Comparison of ENCODE assay signal across 12 mouse cellular contexts in genomic region chr9:118699716-118700115, GRCm38 (mm10).
DNase-seq lines count a peak whose midpoint lies in the region; ATAC-seq and TF ChIP-seq lines count a peak whose summit lies in the region.
"Had no signal": no experiment of that assay in that cellular context is flagged by ENCODE, and none has a peak within 500 bp of the region (broad histone marks: within the 10 kb centered on the region; RNA-seq: fewer than 3 reads in every experiment).

No protein-coding gene starts in this region.

- H3K36me3 ChIP-seq in kidney, postnatal 0 days (ENCODE audit: insufficient read depth, low read length) = 0 out of 2 replicates have a peak, but pooled peaks cover 3% of the 10 kb centered on the region
- H3K36me3 ChIP-seq in kidney, embryonic 14.5 days (ENCODE audit: control insufficient read depth, insufficient read depth, low read length) = peaks cover 26% of the 10 kb centered on the region
- 0 out of 2 replicates have a peak, but pooled peaks cover 11% of the 10 kb centered on the region for H3K36me3 ChIP-seq in limb, embryonic 14.5 days (ENCODE audit: control insufficient read depth, insufficient read depth, low read length)
- H3K36me3 ChIP-seq: liver, embryonic 13.5 days; midbrain, embryonic 12.5 days had no signal

- no peak for ATAC-seq in kidney, postnatal 0 days (replicated peaks; ENCODE audit: low FRiP score, low read depth)
- no peak for ATAC-seq in kidney, embryonic 14.5 days (ENCODE audit: low FRiP score, low TSS enrichment)
- 0 out of 2 replicates have a peak, but pooled peaks have one; percentile 31 for ATAC-seq in limb, embryonic 14.5 days (ENCODE audit: low FRiP score, low read depth)

- no peak overlapping the region for H3K4me2 ChIP-seq in kidney, postnatal 0 days (ENCODE audit: low read length)
- no peak overlapping the region for H3K4me2 ChIP-seq in kidney, embryonic 14.5 days (replicated peaks; ENCODE audit: low read depth, low read length)
- no peak overlapping the region for H3K4me2 ChIP-seq in limb, embryonic 14.5 days (replicated peaks; ENCODE audit: low read depth, low read length, severe bottlenecking)
- H3K4me2 ChIP-seq: liver, embryonic 13.5 days; midbrain, embryonic 12.5 days had no signal

- 0 out of 2 replicates have a peak overlapping the region, but pooled peaks have one; percentile 25 for H3K27ac ChIP-seq in kidney, postnatal 0 days
- no peak overlapping the region for H3K27ac ChIP-seq in kidney, embryonic 14.5 days (ENCODE audit: low read depth, low read length)
- H3K27ac ChIP-seq in limb, embryonic 14.5 days (replicated peaks; ENCODE audit: low read depth, low read length) = no peak overlapping the region
- H3K27ac ChIP-seq: liver, embryonic 13.5 days; midbrain, embryonic 12.5 days had no signal

- no peaks in the 10 kb centered on the region for H3K9me3 ChIP-seq in kidney, postnatal 0 days (replicated peaks; ENCODE audit: low read length)
- no peaks in the 10 kb centered on the region for H3K9me3 ChIP-seq in kidney, embryonic 14.5 days (ENCODE audit: control insufficient read depth, low read length)
- no peaks in the 10 kb centered on the region for H3K9me3 ChIP-seq in limb, embryonic 14.5 days (ENCODE audit: control insufficient read depth, low read length)
- H3K9me3 ChIP-seq: liver, embryonic 13.5 days; midbrain, embryonic 12.5 days had no signal

- 80% methylated on average over 4 of the region's 4 CpGs for WGBS in kidney, postnatal 0 days
- 92% methylated on average over 4 of the region's 4 CpGs for WGBS in kidney, embryonic 14.5 days
- WGBS in limb, embryonic 14.5 days = 67% methylated on average over 4 of the region's 4 CpGs

- TF ChIP-seq POLR2A in limb, embryonic 14.5 days (IDR thresholded peaks at IDR 0.05; ENCODE audit: borderline replicate concordance, extremely low read depth, insufficient read depth, insufficient read length) = no peak

- H3K4me1 ChIP-seq in kidney, postnatal 0 days (replicated peaks; ENCODE audit: insufficient read depth, low read length) = peaks cover 10% of the 10 kb centered on the region; the same call in 1 of the 2 replicates
- peaks cover 11% of the 10 kb centered on the region for H3K4me1 ChIP-seq in kidney, embryonic 14.5 days (ENCODE audit: control insufficient read depth, insufficient read depth, low read length)
- peaks cover 22% of the 10 kb centered on the region for H3K4me1 ChIP-seq in limb, embryonic 14.5 days (ENCODE audit: control insufficient read depth, insufficient read depth, low read length)
- H3K4me1 ChIP-seq: midbrain, embryonic 12.5 days had no signal

- no peak overlapping the region for H3K4me3 ChIP-seq in kidney, postnatal 0 days (replicated peaks; ENCODE audit: low read depth, low read length)
- no peak overlapping the region for H3K4me3 ChIP-seq in kidney, embryonic 14.5 days (ENCODE audit: low read length)
- H3K4me3 ChIP-seq in limb, embryonic 14.5 days (replicated peaks; ENCODE audit: low read length) = no peak overlapping the region
- H3K4me3 ChIP-seq: liver, embryonic 13.5 days; midbrain, embryonic 12.5 days had no signal

- H3K9ac ChIP-seq in kidney, postnatal 0 days (ENCODE audit: low read depth, low read length) = no peak overlapping the region
- no peak overlapping the region for H3K9ac ChIP-seq in kidney, embryonic 14.5 days (ENCODE audit: low read depth, low read length)
- H3K9ac ChIP-seq in limb, embryonic 14.5 days (ENCODE audit: low read depth, low read length, severe bottlenecking) = no peak overlapping the region
- H3K9ac ChIP-seq: liver, embryonic 13.5 days; midbrain, embryonic 12.5 days had no signal

- DNase-seq in kidney, postnatal 0 days (ENCODE audit: low spot score) = no peak
- DNase-seq in gastrocnemius, postnatal 14 days = peak; percentile 54
- peak; percentile 37 for DNase-seq in limb, embryonic 14.5 days (ENCODE audit: low spot score)
- peak; percentile 64 to 87 for DNase-seq in lung, postnatal 4 days
- no peak for DNase-seq in ovary, postnatal 36 days (ENCODE audit: low spot score)
- DNase-seq in adrenal gland, adult 2 months = no peak
- DNase-seq: adrenal gland, adult 8-10 months; kidney, adult 11 months; layer of hippocampus, adult 9-11 months; liver, embryonic 13.5 days had no signal

- no peaks in the 10 kb centered on the region for H3K27me3 ChIP-seq in kidney, postnatal 0 days (ENCODE audit: insufficient read depth, low read length)
- H3K27me3 ChIP-seq in kidney, embryonic 14.5 days (ENCODE audit: control insufficient read depth, insufficient read depth, low read length) = no peaks in the 10 kb centered on the region
- no peaks in the 10 kb centered on the region for H3K27me3 ChIP-seq in limb, embryonic 14.5 days (ENCODE audit: control insufficient read depth, insufficient read depth, low read length)
- H3K27me3 ChIP-seq: liver, embryonic 13.5 days; midbrain, embryonic 12.5 days had no signal

- intact Hi-C loops in gastrocnemius, postnatal 14 days (cut with DNase I; ENCODE audit: low total_unique reads) = no loop called here

- no peak for TF ChIP-seq CTCF in kidney, postnatal 0 days (IDR thresholded peaks at IDR 0.05; ENCODE audit: low read depth)

Comparison
In these comparisons a context has a peak if more than half of its experiments do, and no peak if none do; other contexts are left out.
1. DNase-seq: peak in gastrocnemius, postnatal 14 days (single experiment), limb, embryonic 14.5 days (single experiment) and lung, postnatal 4 days (2 of 2); none in kidney, postnatal 0 days (single experiment), ovary, postnatal 36 days (single experiment) and adrenal gland, adult 2 months (single experiment).